Mouse (Mus musculus) forebrain, embryonic 10.5 days (tissue): ENCODE measurements at regions not wholly inside any gene's neighbourhood (a gene's known extent, or its start where the extent isn't known, plus 50 kb on each side); places are given as distances from the start of the nearest gene placed in this dataset.

Experiments
- DNase-seq: peaks from one replicate; pipeline ENCODE4 v3.0.0-alpha.2; 2017; ENCODE audit warnings: low spot score; ENCODE audit errors: extremely low spot score
- H3K27ac ChIP-seq: fragments of 300-500 bp; sonication (generic); 2 replicates; pipeline ENCODE4 v1.5.1; 2016; ENCODE audit warnings: mild to moderate bottlenecking
- H3K27me3 ChIP-seq: fragments of 300-500 bp; sonication (generic); 2 replicates; pipeline ENCODE4 v1.6.1; 2016; ENCODE audit warnings: mild to moderate bottlenecking; ENCODE audit not compliant: poor library complexity, severe bottlenecking
- H3K36me3 ChIP-seq: fragments of 300-500 bp; sonication (generic); replicated peaks from 2 replicates; pipeline ENCODE4 v1.6.1; 2016; ENCODE audit warnings: mild to moderate bottlenecking, moderate library complexity
- H3K4me1 ChIP-seq: fragments of 300-500 bp; sonication (generic); 2 replicates; pipeline ENCODE4 v1.6.1; 2016
- H3K4me3 ChIP-seq: fragments of 300-500 bp; sonication (generic); 2 replicates; pipeline ENCODE4 v1.5.1; 2016; ENCODE audit warnings: mild to moderate bottlenecking, moderate library complexity
- H3K9me3 ChIP-seq: fragments of 300-500 bp; sonication (generic); 2 replicates; pipeline ENCODE4 v1.6.1; 2016; ENCODE audit warnings: mild to moderate bottlenecking, moderate library complexity
- WGBS: fragments of 180-500 bp; shearing (Covaris S2); methylation state at CpG from one replicate; pipeline ENCODE4 v1.1.7; 2016; 5-methylcytosine and 5-hydroxymethylcytosine counted together

GRCm38 (mm10) chr8:89396673-89397072, 352.7 kb upstream of the Sall1 start:
- no peak for DNase-seq
- H3K9me3 ChIP-seq: no peaks in the 10 kb centered on the region
- no peaks in the 10 kb centered on the region for H3K4me1 ChIP-seq
- no peaks in the 10 kb centered on the region for H3K27me3 ChIP-seq
- no peak overlapping the region for H3K4me3 ChIP-seq
- no peaks in the 10 kb centered on the region for H3K36me3 ChIP-seq
- H3K27ac ChIP-seq: no peak overlapping the region

GRCm38 (mm10) chr8:89392749-89393148, 348.8 kb upstream of the Sall1 start:
- H3K27ac ChIP-seq: no peak overlapping the region
- no peak overlapping the region for H3K4me3 ChIP-seq
- no peaks in the 10 kb centered on the region for H3K9me3 ChIP-seq
- no peaks in the 10 kb centered on the region for H3K36me3 ChIP-seq
- no peak for DNase-seq
- H3K4me1 ChIP-seq: peaks cover 16% of the 10 kb centered on the region
- 78% methylated on average over 6 of the region's 6 CpGs for WGBS
- H3K27me3 ChIP-seq: no peaks in the 10 kb centered on the region

GRCm38 (mm10) chr8:89388761-89389160, 344.8 kb upstream of the Sall1 start:
- WGBS: 38% methylated on average over 6 of the region's 6 CpGs
- no peaks in the 10 kb centered on the region for H3K36me3 ChIP-seq
- no peak for DNase-seq
- H3K4me3 ChIP-seq: no peak overlapping the region
- H3K27me3 ChIP-seq: peaks cover 7% of the 10 kb centered on the region
- H3K27ac ChIP-seq: peak overlapping the region; percentile 54
- H3K9me3 ChIP-seq: no peaks in the 10 kb centered on the region
- H3K4me1 ChIP-seq: peaks cover 53% of the 10 kb centered on the region

GRCm38 (mm10) chr8:89387295-89387694, 343.3 kb upstream of the Sall1 start:
- 24% methylated on average over 8 of the region's 8 CpGs for WGBS
- Histone ChIP-seq H3K9me3 (peaks cover under 1% of the 10 kb centered on the region; the same call in 1 of the 2 replicates), H3K27ac (peak overlapping the region; percentile 82), H3K36me3 (no peaks in the 10 kb centered on the region), H3K4me3 (peak overlapping the region; percentile 23; the same call in 1 of the 2 replicates), H3K27me3 (peaks cover 7% of the 10 kb centered on the region), H3K4me1 (peaks cover 68% of the 10 kb centered on the region)
- DNase-seq: peak; percentile 36

- Histone ChIP-seq H3K4me3 (no peak overlapping the region), H3K4me1 (peaks cover 80% of the 10 kb centered on the region), H3K27ac (peak overlapping the region; percentile 44; the same call in 1 of the 2 replicates), H3K36me3 (no peaks in the 10 kb centered on the region), H3K27me3 (peaks cover 7% of the 10 kb centered on the region), H3K9me3 (peaks cover 3% of the 10 kb centered on the region; the same call in 1 of the 2 replicates)
- no peak for DNase-seq
- WGBS: 78% methylated on average over 5 of the region's 5 CpGs
Measured at GRCm38 (mm10) chr8:89385028-89385427, 341.1 kb upstream of the Sall1 start.

GRCm38 (mm10) chr8:89383781-89384180, 339.8 kb upstream of the Sall1 start:
- peaks cover 3% of the 10 kb centered on the region; the same call in 1 of the 2 replicates for H3K9me3 ChIP-seq
- peaks cover 74% of the 10 kb centered on the region for H3K4me1 ChIP-seq
- H3K27ac ChIP-seq: peak overlapping the region; percentile 64

GRCm38 (mm10) chr8:89382538-89383380, 338.8 kb upstream of the Sall1 start:
- 55% methylated on average over 9 of the region's 9 CpGs for WGBS

More at GRCm38 (mm10) chr8:89383781-89384180, 339.8 kb upstream of the Sall1 start:
- H3K4me3 ChIP-seq: no peak overlapping the region
- 69% methylated on average over 5 of the region's 5 CpGs for WGBS
- H3K36me3 ChIP-seq: no peaks in the 10 kb centered on the region
- no peak for DNase-seq
- peaks cover 7% of the 10 kb centered on the region for H3K27me3 ChIP-seq

GRCm38 (mm10) chr8:89380436-89380835, 336.5 kb upstream of the Sall1 start:
- Histone ChIP-seq H3K9me3 (peaks cover 3% of the 10 kb centered on the region; the same call in 1 of the 2 replicates), H3K4me1 (peaks cover 41% of the 10 kb centered on the region), H3K27me3 (peaks cover 7% of the 10 kb centered on the region), H3K27ac (peak overlapping the region; percentile 40; the same call in 1 of the 2 replicates), H3K36me3 (no peaks in the 10 kb centered on the region), H3K4me3 (no peak overlapping the region)
- DNase-seq: no peak
- WGBS: 77% methylated on average over 9 of the region's 9 CpGs

More at GRCm38 (mm10) chr8:89382538-89383380, 338.8 kb upstream of the Sall1 start:
- no peak for DNase-seq
- no peaks in the 10 kb centered on the region for H3K36me3 ChIP-seq
- peaks cover 64% of the 10 kb centered on the region for H3K4me1 ChIP-seq
- H3K9me3 ChIP-seq: peaks cover 3% of the 10 kb centered on the region; the same call in 1 of the 2 replicates
- peaks cover 7% of the 10 kb centered on the region for H3K27me3 ChIP-seq
- H3K27ac ChIP-seq: peak overlapping the region; percentile 74
- H3K4me3 ChIP-seq: no peak overlapping the region

GRCm38 (mm10) chr8:89372761-89373160, 328.8 kb upstream of the Sall1 start:
- Histone ChIP-seq H3K27me3 (no peaks in the 10 kb centered on the region), H3K9me3 (no peaks in the 10 kb centered on the region), H3K27ac (no peak overlapping the region), H3K4me3 (no peak overlapping the region), H3K4me1 (peaks cover 14% of the 10 kb centered on the region), H3K36me3 (no peaks in the 10 kb centered on the region)
- WGBS: 89% methylated on average over 3 of the region's 3 CpGs
- no peak for DNase-seq

GRCm38 (mm10) chr8:89371773-89372132, 327.8 kb upstream of the Sall1 start:
- 51% methylated on average over 4 of the region's 4 CpGs for WGBS
- Histone ChIP-seq H3K27me3 (no peaks in the 10 kb centered on the region), H3K4me1 (peaks cover 14% of the 10 kb centered on the region), H3K27ac (0 out of 2 replicates have a peak overlapping the region, but pooled peaks have one; percentile 30), H3K36me3 (no peaks in the 10 kb centered on the region), H3K4me3 (no peak overlapping the region), H3K9me3 (no peaks in the 10 kb centered on the region)
- DNase-seq: no peak

- no peak for DNase-seq
- WGBS: 65% methylated on average over 20 of the region's 20 CpGs
- Histone ChIP-seq H3K27me3 (no peaks in the 10 kb centered on the region), H3K27ac (no peak overlapping the region), H3K9me3 (no peaks in the 10 kb centered on the region), H3K4me3 (no peak overlapping the region), H3K4me1 (peaks cover 14% of the 10 kb centered on the region), H3K36me3 (no peaks in the 10 kb centered on the region)
Measured at GRCm38 (mm10) chr8:89370816-89371772, 327.1 kb upstream of the Sall1 start.

- Histone ChIP-seq H3K4me3 (no peak overlapping the region), H3K27me3 (no peaks in the 10 kb centered on the region), H3K27ac (no peak overlapping the region), H3K36me3 (no peaks in the 10 kb centered on the region), H3K9me3 (no peaks in the 10 kb centered on the region), H3K4me1 (no peaks in the 10 kb centered on the region)
- no peak for DNase-seq
- WGBS: 94% methylated on average over 3 of the region's 3 CpGs
Measured at GRCm38 (mm10) chr8:89365430-89365829, 321.5 kb upstream of the Sall1 start.
